Mouse (Mus musculus) adrenal gland, postnatal 10 days (tissue): ENCODE results near the gene Afap1l2. TPM values are rescaled to one million over a fixed set of nuclear protein-coding genes. Genes with fewer than 3 reads are reported as not detected.
A peak's percentile ranks its signal among the peaks of the same experiment; 100 is the strongest.

ENCODE experiments used
- DNase-seq: peaks from one replicate; pipeline ENCODE4 v3.0.0; 2021; ENCODE audit warnings: mixed read lengths
- long read RNA-seq, 2 experiments: library from polyadenylated mRNA; stranded (forward); transcript quantifications; one replicate each; pipeline ENCODE4 v2.0.0; 2021
- total RNA-seq, 2 experiments: library from RNA; stranded (reverse); gene quantifications; 2 replicates each; pipeline ENCODE4 v1.2.3; 2021

Gene Afap1l2
- total RNA-seq: 10 to 100 TPM; 11.4 to 17.4 TPM
- long read RNA-seq, experiment 1, transcript Afap1l2-202 (19 exons, 3,531 nt): major isoform, 8 of 12 reads
- long read RNA-seq, experiment 1, partial matches to known transcripts: 0 of 12 reads
- long read RNA-seq, experiment 1, other reads (novel, unspliced or antisense): 3 of 12 reads
- long read RNA-seq, experiment 2, transcript Afap1l2-202 (19 exons, 3,531 nt): major isoform, 17 of 19 reads
- long read RNA-seq, experiment 2, partial matches to known transcripts: 1 of 19 reads
- long read RNA-seq, experiment 2, other reads (novel, unspliced or antisense): 1 of 19 reads

DNA sequence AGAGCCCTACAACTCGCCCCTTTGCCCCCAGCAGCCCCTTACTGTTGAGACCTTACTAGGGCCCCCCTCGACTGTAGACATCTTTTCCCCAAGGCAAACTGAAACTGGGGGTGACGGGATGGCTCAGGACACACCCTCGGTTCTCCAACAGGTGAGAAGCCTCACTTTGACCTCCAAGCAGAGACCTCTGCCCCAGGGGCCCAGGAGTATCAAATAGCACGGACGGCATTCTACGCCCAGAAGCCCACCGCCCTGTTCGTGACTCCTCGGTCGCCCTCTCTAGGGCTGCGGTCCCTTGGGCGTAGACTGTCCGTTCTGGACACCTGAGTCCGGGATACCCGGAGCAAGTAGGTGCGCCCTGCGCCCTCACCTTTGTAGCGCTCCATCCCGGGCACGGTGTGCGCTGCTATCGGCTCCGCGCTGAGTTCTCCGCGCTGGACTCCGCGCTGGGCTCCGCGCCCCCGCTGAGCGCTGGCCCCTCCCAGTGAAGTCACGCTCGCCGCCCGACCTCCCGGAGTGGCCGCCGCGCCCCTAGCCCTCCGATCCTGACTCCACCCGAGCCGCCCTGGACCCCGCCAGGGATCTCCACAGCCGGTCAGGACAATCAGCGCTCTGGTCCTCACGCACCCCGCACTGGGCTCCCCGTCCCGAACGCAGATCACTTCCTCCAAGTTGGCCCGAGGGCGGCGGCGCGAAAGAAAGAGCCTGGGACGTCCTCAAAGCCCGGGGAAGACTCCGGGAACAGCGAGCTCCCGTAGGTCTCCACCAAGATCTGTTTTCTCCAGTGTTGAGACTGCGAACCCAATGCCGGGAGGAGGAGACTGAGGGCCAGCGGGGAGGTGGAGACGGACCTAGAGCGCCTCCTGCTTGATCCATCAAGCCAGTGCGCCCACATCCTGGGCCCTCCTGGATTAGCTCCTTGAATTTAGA is at the start of gene Afap1l2:
Afap1l2 (minus strand) TSS at position 448 of the 930 bp plus-strand sequence.
- peak; percentile 76 for DNase-seq

DNA sequence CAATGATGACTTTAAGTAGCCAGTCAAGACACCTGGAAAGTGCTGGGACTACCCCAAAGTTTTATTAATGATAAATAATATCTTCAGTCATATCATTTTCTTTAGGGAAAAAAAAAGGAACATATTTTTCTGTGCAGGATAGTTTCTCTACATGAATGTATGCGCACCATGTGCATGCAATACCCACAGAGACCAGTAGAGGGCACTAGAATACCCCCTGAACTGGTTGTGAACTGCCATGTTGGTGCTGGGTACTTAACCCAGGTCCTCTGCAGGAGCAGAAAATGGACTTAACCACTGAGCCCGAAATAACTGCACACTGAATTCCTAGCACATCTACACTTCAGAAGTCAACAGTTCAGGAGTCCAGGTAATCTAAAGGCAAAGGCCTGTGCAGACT is 49.5 kb upstream of the Afap1l2 start:
- DNase-seq: no peak

DNA sequence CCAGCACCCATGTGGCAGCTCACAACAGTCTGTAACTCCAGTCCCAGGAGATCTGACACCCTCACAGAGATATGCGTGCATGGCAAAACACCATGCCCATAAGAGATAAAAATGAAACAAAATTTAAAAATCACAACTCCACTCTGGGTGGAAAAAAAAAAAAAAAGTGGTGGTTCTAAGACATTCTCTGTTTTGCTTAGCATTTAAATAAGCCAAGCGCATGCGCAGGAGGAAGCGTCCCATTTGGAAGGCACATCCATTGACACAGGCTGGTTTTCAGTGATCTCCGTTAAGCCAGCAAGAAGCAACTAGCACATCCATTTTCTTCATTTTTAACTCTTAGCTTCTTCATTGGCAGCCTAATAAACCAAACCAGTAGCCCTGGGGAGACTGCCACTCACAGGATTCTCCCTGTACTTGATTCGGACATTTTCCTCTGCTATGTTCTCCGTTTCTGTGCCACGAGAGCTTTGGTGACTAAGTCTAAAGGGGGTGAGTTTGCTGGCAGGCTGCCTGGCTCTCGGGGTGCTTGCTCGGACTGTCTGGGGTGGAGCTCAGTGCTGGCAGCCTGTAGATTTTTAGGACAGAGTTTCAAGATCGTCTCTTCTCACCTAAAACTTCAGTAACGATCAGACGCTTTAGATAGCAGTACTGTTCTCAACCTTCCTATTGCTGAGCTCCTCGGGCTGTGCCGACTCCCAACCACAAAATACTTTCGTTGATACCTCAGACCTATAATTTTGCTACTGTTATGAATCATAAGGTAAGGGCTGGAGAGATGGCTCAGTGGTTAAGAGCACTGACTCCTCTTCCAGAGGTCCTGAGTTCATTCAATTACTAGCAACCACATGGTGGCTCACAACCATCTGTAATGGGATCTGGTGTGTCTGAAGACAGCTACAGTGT is 47.4 kb upstream of the Afap1l2 start:
- DNase-seq: peak; percentile 65

DNA sequence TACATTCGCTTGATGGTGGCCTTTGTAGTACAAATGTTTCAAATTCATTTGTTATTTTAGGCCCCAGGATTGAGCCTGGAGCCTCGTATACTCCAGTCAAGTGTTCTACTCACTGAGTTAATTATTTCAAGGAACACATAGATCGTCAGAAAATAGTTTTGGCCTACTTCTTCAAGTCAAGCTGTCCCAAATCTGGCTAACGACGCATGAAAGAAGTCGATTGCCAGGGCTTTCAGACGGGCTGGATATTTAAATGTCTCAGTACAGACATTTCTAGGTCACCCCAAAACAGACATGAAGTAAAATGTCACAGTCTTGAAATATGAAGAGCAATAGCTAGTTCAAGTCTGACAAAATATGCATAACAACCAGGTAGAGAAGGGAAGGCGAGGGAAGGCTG is 44.9 kb upstream of the Afap1l2 start:
- DNase-seq: no peak

DNA sequence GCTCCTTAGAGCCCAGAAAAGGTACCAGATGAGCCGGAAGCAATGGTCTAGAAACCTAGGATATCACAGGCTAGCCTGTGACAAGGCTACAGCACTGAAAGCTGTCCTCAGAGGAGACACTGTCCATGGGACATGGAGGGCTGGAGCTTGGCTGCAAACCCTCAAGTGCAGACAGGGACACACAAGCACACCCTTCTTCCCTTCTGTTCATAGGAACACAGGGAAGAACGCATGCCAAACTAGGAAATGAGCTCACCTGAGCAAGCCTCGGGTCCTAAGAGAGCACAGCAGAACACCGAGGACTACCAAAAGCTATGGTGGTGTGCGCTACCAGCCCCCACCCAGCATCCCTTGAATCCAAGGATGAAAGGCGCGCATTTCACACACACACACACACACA is 44.0 kb upstream of the Afap1l2 start:
- DNase-seq: no peak

DNA sequence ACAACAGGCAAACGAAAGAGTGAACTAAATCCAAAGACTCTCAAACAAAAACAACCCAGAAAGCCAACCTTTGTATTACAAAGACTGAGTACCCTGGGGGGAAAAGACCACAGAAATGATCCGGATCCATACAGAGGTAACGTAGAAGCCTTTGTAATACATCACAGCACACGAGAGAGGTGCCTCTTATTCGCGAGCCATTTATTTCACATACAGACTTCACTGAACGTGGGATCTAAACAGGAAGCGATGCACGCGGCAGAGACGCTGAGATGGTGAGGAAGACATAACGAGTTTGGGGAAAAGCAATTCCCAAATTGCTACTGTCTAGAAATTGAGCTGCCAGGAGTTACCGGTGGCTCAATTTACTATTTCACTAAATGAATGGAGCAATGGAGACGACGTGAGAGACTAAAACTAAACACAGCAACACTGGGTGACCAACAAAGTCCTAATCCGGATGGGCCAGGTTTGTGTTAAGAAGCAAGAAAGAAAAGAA is 41.6 kb upstream of the Afap1l2 start:
- DNase-seq: no peak

DNA sequence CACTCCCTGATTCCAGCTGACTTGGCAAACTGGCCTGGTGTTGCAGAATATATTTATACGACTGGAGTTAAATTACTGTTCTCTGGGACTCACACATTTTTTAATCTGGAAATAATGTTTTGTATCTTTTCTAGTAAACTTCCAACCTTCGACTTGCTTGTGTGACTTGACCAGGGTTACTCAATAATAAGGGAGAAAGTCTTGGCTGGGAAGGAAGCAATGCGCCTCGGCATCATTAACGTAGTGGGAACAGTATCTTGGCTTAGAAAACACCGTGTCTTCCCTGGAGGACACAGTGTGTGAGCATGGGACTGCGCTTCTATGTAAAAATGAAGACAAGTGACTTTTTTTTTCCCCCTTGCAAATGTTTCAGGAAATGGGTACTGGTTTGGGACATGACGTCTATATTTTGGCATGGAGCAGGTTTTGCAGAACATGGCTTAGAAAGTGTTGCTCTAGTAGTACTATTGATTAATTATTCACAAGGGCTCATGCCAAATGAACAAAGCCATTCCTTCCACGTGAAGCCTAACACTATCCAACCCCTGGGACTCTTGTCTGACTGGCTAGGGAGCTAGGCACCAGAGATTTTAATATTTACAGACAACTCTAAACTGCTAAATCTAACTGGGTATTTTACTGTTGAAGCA is 39.8 kb upstream of the Afap1l2 start:
- peak; percentile 20 for DNase-seq

DNA sequence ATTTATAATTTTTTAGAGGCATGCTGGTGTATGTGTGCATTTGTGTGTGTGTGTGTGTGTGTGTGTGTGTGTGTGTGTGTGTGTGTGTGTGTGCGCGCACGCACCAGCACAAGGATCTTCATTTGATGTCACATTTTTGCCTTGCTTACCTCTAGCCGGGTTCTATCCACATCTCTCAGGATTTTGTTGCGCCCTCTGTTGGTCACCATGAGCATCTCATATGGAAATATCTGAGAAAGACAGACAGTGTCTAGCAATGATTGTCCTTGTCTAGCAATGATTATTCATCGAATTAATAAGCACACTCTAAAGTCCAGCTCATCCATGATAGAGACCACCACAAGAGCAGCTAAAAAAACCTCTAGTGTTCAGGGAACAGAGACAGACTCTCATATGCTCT is 31.2 kb upstream of the Afap1l2 start:
- DNase-seq: peak; percentile 39

DNA sequence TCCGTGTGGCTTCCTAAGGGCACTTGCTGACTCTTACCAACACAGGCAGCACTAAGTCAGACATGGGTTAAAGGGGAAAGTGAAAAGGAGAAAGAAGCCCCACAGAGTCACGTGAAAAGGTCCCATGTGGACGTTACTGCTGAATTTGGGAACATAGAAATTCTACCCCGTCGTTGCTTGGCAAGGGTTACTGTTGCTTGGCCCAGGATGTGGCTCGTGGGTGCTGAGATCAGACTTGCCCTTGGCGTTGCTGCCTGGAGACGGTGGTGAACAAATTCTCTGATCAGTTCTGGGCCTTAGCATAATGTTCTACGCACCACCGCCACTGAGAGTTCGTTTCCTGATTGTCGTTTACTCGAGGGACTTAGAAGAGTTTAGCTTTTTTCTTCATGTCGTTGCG is 28.8 kb upstream of the Afap1l2 start:
- no peak for DNase-seq

DNA sequence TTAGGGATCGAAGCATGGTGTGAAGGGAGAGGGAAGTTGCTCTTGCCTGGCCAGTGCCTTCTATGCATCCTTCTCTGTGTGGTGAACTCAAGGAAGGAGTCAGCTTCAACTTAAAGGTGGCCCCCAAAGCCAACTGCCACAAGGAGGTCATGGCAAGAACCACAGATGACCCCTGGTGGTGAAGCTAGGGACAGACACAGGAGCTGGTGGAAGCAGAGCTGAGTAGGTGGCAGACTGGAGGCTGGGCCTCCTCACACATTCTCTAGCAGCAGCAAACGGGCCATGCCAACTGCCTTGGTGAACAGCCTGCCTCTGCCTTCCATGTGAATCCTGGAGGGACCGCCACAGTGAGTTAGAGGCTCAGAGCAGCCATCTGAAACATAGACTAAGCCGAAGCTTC is 23.6 kb upstream of the Afap1l2 start:
- peak; percentile 79 for DNase-seq

DNA sequence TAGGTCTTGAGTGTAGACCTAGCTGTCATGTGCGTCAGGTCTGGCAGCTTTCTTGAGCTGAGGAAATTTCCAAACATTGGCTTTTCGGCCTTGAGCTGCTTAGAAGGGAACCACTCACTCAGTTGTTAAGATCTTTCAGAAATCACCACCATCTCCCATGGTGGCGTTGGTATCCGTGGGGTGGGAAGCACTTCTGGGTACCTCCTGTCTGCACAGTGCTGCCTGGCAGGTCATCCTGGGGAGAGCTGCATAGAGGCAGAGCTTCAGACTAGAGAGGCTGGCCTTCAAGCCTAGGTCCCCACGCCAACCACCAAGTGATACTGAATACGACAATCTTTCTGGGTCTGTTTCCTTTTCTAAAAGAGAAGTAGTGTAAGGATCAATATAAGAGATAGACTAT is 21.4 kb upstream of the Afap1l2 start:
- DNase-seq: no peak

DNA sequence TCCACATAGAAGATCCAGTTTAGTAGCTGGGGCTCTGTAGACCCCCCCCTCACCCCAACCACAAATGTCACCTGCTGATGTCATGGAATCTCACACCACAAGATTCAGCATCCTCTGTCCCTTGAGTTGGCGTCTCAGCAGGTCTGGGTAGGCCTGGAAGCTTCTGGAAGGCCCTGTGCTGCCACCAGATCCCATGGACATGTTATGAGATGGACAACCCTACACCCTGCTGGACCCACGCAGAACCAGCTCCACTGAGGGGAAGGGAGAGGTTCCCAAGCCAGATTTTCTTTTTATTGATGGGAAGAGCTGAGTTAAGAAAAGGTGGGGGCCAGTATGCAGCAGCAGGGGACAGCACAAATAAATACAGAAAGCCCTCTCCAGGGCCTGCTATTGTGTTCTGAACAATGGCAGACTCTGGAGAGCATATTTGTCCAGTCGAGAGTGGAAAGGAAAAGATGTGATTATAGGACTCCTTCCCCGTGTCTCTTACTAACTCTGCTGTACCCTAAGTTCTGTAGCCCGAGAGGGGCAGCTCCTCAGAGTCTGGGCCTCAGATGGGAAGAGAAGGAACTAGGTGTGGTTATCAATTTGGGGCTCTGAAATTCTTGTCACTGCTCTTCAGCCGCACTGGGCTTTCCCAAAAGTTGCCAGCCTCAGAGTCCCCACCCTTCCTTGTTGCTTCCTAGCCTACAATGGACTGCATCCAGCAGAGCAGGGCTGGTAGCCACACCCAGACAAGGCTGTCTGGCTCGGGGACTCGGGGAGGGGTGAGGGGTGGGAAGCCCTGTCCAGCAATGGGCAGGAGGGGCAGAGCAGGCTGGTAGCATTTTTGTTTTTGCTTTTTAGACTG is 20.5 kb upstream of the Afap1l2 start:
- peak; percentile 26 for DNase-seq

DNA sequence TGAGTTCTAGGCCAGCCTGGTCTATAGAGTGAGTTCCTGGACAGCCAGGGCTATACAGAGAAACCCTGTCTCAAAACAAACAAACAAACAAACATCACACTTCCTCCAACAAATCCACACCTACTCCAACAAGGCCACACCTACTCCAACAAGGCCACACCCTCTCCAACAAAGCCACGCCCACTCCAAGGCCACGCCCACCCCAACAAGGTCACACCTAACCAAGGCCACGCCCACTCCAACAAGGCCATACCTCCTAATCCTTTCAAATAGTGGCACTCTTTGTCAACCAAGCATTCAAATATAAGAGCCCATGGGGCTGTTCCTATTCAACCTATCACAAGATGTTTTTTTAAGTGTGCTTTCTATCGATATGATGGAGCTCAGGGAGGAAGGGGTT is 18.5 kb upstream of the Afap1l2 start:
- no peak for DNase-seq

DNA sequence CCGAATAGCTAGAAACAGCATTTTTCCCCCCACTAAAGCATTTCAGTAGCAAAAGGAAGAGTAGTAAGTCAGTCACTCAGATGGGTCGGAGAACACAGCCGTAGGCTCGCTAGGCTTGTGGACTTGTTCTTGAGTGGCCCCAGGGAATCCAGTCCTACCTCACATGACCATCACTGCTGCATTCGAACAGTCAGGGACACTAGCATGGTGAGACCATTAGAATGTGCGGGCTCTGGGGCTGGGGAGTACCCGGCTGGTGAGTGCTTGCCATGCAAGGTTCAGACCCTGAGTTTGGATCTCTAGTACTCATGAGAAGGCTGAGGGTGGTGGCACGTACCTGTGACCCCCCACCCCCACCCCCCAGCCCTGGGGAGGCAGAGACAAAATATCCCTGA is 9.8 kb upstream of the Afap1l2 start:
- DNase-seq: no peak

DNA sequence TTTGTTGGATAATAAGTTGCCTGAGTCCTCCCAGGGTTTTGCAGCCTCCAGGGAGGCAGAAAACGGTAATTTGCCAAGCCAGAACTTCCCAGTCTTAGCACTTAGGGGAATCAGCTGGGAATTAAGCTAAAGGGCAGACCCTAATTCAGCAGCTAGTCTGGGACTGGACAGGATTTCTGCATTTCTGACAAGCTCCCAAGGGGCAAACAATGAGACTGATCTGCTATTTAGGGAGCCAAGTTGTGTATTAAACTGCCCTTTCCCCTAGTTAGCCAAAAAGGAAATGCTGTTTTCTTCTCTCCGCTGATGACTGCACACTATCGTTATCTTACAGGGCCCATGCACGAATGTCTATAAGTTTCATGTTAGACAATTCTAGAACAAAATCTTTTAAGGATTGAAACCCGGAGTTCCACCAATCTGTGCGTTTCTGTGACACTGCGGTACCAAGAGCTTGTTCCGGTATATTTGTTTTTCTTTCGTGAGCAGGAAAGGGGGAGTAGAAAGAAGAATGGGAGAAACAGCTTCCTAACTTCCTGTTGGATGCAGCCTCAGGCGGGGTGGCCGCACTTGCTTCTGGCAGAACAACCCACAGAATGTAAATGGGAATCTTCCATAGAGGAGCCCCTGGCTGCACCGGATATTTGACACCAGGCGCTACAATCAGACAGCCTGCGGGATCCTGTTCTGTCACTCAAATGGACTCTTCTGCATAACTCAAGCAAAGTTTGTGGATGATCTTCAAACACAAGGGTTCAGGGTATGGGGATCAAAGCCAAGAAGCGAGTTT is 9.2 kb upstream of the Afap1l2 start:
- DNase-seq: no peak

DNA sequence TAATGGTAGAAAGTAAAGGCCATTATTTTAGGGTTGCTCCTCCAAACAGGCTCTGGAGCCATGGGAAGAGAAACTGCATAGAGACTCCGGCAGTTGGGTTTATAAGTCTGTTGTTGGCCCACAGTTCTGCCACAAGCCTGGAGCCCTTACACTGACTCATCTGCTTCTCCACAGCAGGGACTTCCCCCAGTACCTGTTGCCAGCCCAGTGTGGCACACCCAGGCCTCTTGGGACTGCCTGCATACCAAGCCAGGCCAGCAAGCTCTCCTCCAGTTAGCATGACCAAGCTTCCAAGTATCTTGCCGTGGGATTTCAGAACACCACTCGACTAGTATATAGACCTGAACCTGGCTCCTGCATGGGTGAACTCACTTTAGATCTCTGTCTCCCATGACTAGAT is 6.8 kb upstream of the Afap1l2 start:
- DNase-seq: peak; percentile 68

DNA sequence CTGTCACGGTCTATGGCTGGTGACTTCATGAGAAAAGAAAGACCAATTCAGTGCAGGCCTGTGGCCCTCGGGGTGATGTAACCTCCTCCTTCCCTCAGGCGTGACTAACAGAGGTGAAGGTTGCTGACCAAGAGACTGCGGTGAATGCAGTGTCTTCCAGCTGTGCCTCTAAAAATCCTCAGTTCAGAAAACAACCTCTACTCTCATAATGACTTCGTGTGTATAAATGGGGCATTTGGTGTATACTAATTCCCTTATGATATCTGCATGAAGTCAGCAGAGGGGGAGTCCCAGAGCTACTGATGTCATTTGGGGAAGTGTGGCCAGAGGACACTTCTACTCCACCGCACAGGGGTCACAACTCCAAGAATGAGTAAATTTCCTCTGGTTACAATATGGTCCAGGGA is 5.2 kb upstream of the Afap1l2 start:
- peak; percentile 37 for DNase-seq

DNA sequence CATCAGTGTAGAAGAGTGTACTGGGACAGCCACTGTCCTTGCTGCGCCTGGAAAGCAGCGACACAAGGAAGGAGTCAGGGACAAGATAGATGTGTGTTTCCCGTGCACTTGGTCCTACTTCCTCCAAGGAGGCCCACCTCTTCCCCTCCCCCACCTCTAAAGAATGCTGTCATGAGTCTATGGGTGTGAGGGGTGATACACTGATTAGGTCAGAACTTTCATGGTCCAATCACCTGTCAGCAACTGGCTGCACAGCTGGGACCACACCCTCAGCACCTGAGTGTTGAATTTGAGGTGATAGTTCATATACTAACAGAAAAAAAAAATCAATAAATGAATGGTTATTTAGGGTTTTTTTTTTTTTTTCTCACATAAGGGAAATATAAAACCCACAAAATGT is 4.0 kb upstream of the Afap1l2 start:
- DNase-seq: no peak

DNA sequence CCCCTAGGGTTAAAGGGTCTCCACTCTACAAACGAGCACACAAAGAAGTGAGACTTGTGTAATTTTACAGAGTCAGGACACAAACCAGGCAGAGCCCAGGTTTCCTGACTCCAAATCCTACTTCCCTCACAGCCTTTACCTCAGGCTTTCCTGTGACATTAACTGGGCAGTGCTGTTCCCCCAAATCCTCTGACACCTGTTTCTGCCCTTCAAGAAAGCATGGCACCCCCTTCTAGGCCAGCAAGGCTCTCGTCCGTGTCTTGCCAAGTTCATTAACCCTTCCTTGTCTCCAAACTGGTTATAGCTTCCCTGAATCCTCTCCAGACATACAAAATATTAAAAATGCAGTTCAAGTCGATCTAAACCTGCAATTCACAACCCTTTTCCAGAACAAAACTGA is 2.0 kb upstream of the Afap1l2 start:
- DNase-seq: no peak

DNA sequence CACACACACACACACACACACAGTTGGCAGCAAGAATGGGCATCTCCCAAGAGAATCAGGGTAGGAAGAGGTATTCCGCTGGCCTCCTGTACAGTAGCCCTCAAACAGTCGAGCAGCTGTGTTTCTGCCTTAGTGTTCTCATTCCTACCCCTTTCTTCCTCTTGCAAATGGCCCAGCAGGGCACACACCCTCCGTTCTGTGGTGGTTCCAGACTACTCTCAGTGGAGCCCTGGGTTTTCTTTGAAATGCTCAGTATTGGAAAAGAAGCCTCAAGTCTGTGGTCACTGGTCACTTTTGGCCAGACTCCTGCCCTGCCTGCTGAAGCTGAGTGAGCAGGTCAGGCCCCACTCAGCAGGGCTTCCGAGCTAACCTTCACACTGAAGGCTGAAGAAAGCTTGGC is 1.6 kb upstream of the Afap1l2 start:
- no peak for DNase-seq
